Mouse (Mus musculus) MEL (cell line): Measurements from ENCODE around the gene Stradb. TPM values are rescaled to one million over a fixed set of nuclear protein-coding genes. Genes with fewer than 3 reads are reported as not detected.

Source experiments
- DNase-seq: peaks from one replicate; pipeline ENCODE4 v3.0.0; 2011; ENCODE audit warnings: low read depth, low spot score
- H3K27ac ChIP-seq: 2 replicates; pipeline ENCODE4 v1.5.1; 2012; ENCODE audit warnings: low read depth, mild to moderate bottlenecking, control low read depth, low read length, moderate library complexity; ENCODE audit not compliant: control insufficient read depth
- H3K27me3 ChIP-seq, 2 experiments: fragments of 150-350 bp in 1 of 2; sonication (generic) in 1 of 2; 2 replicates each; pipeline ENCODE4 v1.6.1; 2012; ENCODE audit warnings: low read length in 2 of 2, mild to moderate bottlenecking in 2 of 2, improper control_type of control experiment in 1 of 2, moderate library complexity in 1 of 2; ENCODE audit not compliant: insufficient read depth in 2 of 2, control insufficient read depth in 1 of 2
- H3K36me3 ChIP-seq, 2 experiments: 2 replicates each; pipeline ENCODE4 v1.6.1; 2012 to 2014; ENCODE audit warnings: low read length in 2 of 2, improper control_type of control experiment in 1 of 2, inconsistent platforms in 1 of 2, mild to moderate bottlenecking in 1 of 2; ENCODE audit not compliant: insufficient read depth in 2 of 2, control insufficient read depth in 1 of 2
- H3K4me1 ChIP-seq, 2 experiments: fragments of 150-350 bp in 1 of 2; sonication (generic) in 1 of 2; 2 replicates each; pipeline ENCODE4 v1.6.1; 2012; ENCODE audit warnings: low read length in 2 of 2, improper control_type of control experiment in 1 of 2, mild to moderate bottlenecking in 1 of 2; ENCODE audit not compliant: insufficient read depth in 2 of 2, control insufficient read depth in 1 of 2
- H3K4me3 ChIP-seq, 2 experiments: fragments of 150-350 bp in 1 of 2; sonication (generic) in 1 of 2; 2 replicates each; pipeline ENCODE4 v1.5.1; 2012; ENCODE audit warnings: low read depth in 2 of 2, low read length in 2 of 2, mild to moderate bottlenecking in 2 of 2, moderate library complexity in 2 of 2, control low read depth in 1 of 2, improper control_type of control experiment in 1 of 2; ENCODE audit not compliant: control insufficient read depth in 1 of 2, insufficient read depth in 1 of 2
- H3K79me2 ChIP-seq: 2 replicates; pipeline ENCODE4 v1.6.1; 2012; ENCODE audit warnings: mild to moderate bottlenecking, low read length, moderate library complexity; ENCODE audit not compliant: control insufficient read depth, poor library complexity, insufficient read depth
- H3K9ac ChIP-seq: 2 replicates; pipeline ENCODE4 v1.6.1; 2012; ENCODE audit warnings: low read depth, mild to moderate bottlenecking, control low read depth, low read length, moderate library complexity; ENCODE audit not compliant: control insufficient read depth, poor library complexity, severe bottlenecking
- H3K9me3 ChIP-seq: fragments of 150-350 bp; sonication (generic); replicated peaks from 2 replicates; pipeline ENCODE4 v1.6.1; 2012; ENCODE audit warnings: mild to moderate bottlenecking, low read length, improper control_type of control experiment, moderate library complexity; ENCODE audit not compliant: insufficient read depth
- CHD2 ChIP-seq: IDR thresholded peaks from 2 replicates; pipeline ENCODE4 v1.6.1; 2011; ENCODE audit warnings: low read length, improper control_type of control experiment
- CTCF ChIP-seq, 3 experiments: IDR thresholded peaks in 2 of 3; conservative IDR thresholded peaks in 1 of 3; 2 replicates each; pipeline ENCODE4 v1.5.1; 2011 to 2012; ENCODE audit warnings: low read length in 3 of 3, low read depth in 2 of 3, mild to moderate bottlenecking in 2 of 3, improper control_type of control experiment in 1 of 3, inconsistent platforms in 1 of 3, mixed read lengths in 1 of 3, moderate library complexity in 1 of 3; ENCODE audit not compliant: control insufficient read depth in 1 of 3, insufficient read depth in 1 of 3, poor library complexity in 1 of 3, severe bottlenecking in 1 of 3
- EP300 ChIP-seq, 2 experiments: IDR thresholded peaks; 2 replicates each; pipeline ENCODE4 v1.6.1; 2011; ENCODE audit warnings: improper control_type of control experiment in 2 of 2, low read length in 2 of 2, low read depth in 1 of 2, mild to moderate bottlenecking in 1 of 2
- GATA1 ChIP-seq: IDR thresholded peaks from 2 replicates; pipeline ENCODE4 v1.6.1; 2011; ENCODE audit warnings: low read depth, low read length, improper control_type of control experiment
- KAT2A ChIP-seq: conservative IDR thresholded peaks from 2 replicates; pipeline ENCODE4 v1.6.1; 2012; ENCODE audit warnings: low read depth, low read length, improper control_type of control experiment, inconsistent platforms
- MEF2A ChIP-seq: IDR thresholded peaks from 2 replicates; pipeline ENCODE4 v1.6.1; 2014; ENCODE audit warnings: low read depth, mild to moderate bottlenecking, inconsistent platforms, low read length, improper control_type of control experiment; ENCODE audit not compliant: poor library complexity, insufficient replicate concordance, severe bottlenecking; ENCODE audit errors: extremely low read depth
- POLR2A ChIP-seq, 2 experiments: IDR thresholded peaks; 2 replicates each; pipeline ENCODE4 v1.6.1; 2011 to 2012; ENCODE audit warnings: low read length in 2 of 2, mild to moderate bottlenecking in 2 of 2, control low read depth in 1 of 2, improper control_type of control experiment in 1 of 2, low read depth in 1 of 2, moderate library complexity in 1 of 2; ENCODE audit not compliant: control insufficient read depth in 1 of 2, insufficient read depth in 1 of 2, poor library complexity in 1 of 2
- POLR2AphosphoS2 ChIP-seq: IDR thresholded peaks from 2 replicates; pipeline ENCODE4 v1.6.1; 2011; ENCODE audit warnings: low read length, improper control_type of control experiment
- POLR2AphosphoS5 ChIP-seq: IDR thresholded peaks from 2 replicates; pipeline ENCODE4 v1.6.1; 2012; ENCODE audit warnings: low read depth, borderline replicate concordance, mild to moderate bottlenecking, inconsistent platforms, low read length, moderate library complexity, mixed read lengths
- TCF12 ChIP-seq: IDR thresholded peaks from 2 replicates; pipeline ENCODE4 v1.6.1; 2014; ENCODE audit warnings: low read depth, mild to moderate bottlenecking, inconsistent platforms, low read length, improper control_type of control experiment, moderate library complexity
- UBTF ChIP-seq: IDR thresholded peaks from 2 replicates; pipeline ENCODE4 v1.6.1; 2012; ENCODE audit warnings: low read depth, mild to moderate bottlenecking, inconsistent platforms, low read length, improper control_type of control experiment, moderate library complexity, borderline replicate concordance; ENCODE audit not compliant: insufficient read depth
- USF1 ChIP-seq: IDR thresholded peaks from 2 replicates; pipeline ENCODE4 v1.6.1; 2014; ENCODE audit warnings: low read depth, mild to moderate bottlenecking, inconsistent platforms, low read length, improper control_type of control experiment, moderate library complexity
- USF2 ChIP-seq, 2 experiments: IDR thresholded peaks; 2 replicates each; pipeline ENCODE4 v1.6.1; 2011 to 2012; ENCODE audit warnings: improper control_type of control experiment in 2 of 2, low read length in 2 of 2, borderline replicate concordance in 1 of 2, inconsistent platforms in 1 of 2, low read depth in 1 of 2, mild to moderate bottlenecking in 1 of 2; ENCODE audit not compliant: insufficient read depth in 1 of 2
- ZKSCAN1 ChIP-seq: IDR thresholded peaks from 2 replicates; pipeline ENCODE4 v1.6.1; 2012; ENCODE audit warnings: low read depth, mild to moderate bottlenecking, inconsistent platforms, low read length, improper control_type of control experiment, moderate library complexity
- ZNF384 ChIP-seq: IDR thresholded peaks from 2 replicates; pipeline ENCODE4 v1.6.1; 2012; ENCODE audit warnings: low read depth, mild to moderate bottlenecking, inconsistent platforms, low read length, improper control_type of control experiment
- polyA plus RNA-seq, 2 experiments: library from polyadenylated mRNA; stranded (reverse) in 1 of 2; unstranded in 1 of 2; fragments of >175 nt in 1 of 2; fragments of >200 nt in 1 of 2; gene quantifications; 2 replicates each; pipeline versions ENCODE4 v1.2.1 to v1.2.4; 2012; ENCODE audit warnings: low replicate concordance in 2 of 2, low read depth in 1 of 2; ENCODE audit not compliant: insufficient read length in 2 of 2, insufficient read depth in 1 of 2, missing spikeins in 1 of 2
- total RNA-seq: library from RNA; depleted of rRNA; stranded (reverse); fragments of 300-350 nt; gene quantifications from 2 replicates; pipeline ENCODE4 v1.2.3, GENCODE M21; 2012; rRNA removed

Gene Stradb
- total and polyA plus RNA-seq, 3 experiments: 4.2 to 11.1 TPM; not detected in 1

DNA sequence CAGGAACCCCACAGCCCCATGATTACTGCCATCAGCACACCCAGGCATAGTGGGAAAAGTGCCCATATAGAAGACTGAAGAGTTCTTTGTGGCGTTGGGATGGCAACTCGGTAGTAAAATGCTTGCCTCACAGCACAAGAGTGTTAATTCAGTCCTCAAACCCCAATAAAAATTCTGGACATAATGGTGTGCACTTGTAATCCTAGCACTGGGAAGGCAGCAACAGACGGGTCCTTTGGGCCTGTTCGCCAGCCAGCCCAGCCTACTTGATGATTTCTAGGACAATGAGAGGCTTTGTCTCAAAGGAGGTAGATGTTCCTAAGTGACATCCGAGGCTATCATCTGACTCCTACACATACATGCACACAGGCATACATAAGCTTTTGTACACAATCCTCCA is 64.4 kb downstream of the Stradb start:
- Histone ChIP-seq H3K79me2 (no peaks in the 10 kb centered on the region), H3K9ac (no peak overlapping the region), H3K27me3 (peaks cover 5 to 7% of the 10 kb centered on the region in 2 experiments; a peak in 3 of 4 replicates), H3K27ac (no peak overlapping the region), H3K4me1 (no peaks in the 10 kb centered on the region), H3K4me3 (no peak overlapping the region), H3K36me3 (no peaks in the 10 kb centered on the region), H3K9me3 (no peaks in the 10 kb centered on the region)
- DNase-seq: no peak
- no peak for TF ChIP-seq MEF2A
- TF ChIP-seq GATA1: no peak
- TF ChIP-seq USF2 (IDR thresholded peaks at IDR 0.05; ENCODE audit: borderline replicate concordance in 1 of 2, insufficient read depth in 1 of 2, low read depth in 1 of 2, low read length in 2 of 2): no peak
- TF ChIP-seq TCF12: no peak
- TF ChIP-seq KAT2A: no peak
- no peak for TF ChIP-seq ZKSCAN1
- no peak for TF ChIP-seq POLR2A (IDR thresholded peaks at IDR 0.05; ENCODE audit: control insufficient read depth in 1 of 2, insufficient read depth in 1 of 2, low read depth in 1 of 2, low read length in 2 of 2, poor library complexity in 1 of 2)
- TF ChIP-seq CTCF (IDR thresholded peaks at IDR 0.05 in 2 of 3, conservative IDR thresholded peaks at IDR 0.05 in 1 of 3; ENCODE audit: control insufficient read depth in 1 of 3, insufficient read depth in 1 of 3, low read depth in 2 of 3, low read length in 3 of 3, poor library complexity in 1 of 3, severe bottlenecking in 1 of 3): no peak
- TF ChIP-seq POLR2AphosphoS5: no peak
- no peak for TF ChIP-seq USF1
- TF ChIP-seq ZNF384: no peak
- TF ChIP-seq EP300 (IDR thresholded peaks at IDR 0.05; ENCODE audit: low read depth in 1 of 2, low read length in 2 of 2): no peak
- TF ChIP-seq CHD2: no peak
- TF ChIP-seq POLR2AphosphoS2: no peak
- no peak for TF ChIP-seq UBTF

Other genes starting within 250 kb of the Stradb start
- 15.1 and 15.2 TPM in 2 replicates for gene Casp8, start 178.1 kb upstream of the Stradb start, total RNA-seq
- 10 to 100 TPM in 1 of 2 experiments, not detected in 1; 17.5 TPM for gene Casp8, start 178.1 kb upstream of the Stradb start, polyA plus RNA-seq
- 10.2 and 11.4 TPM in 2 replicates for gene Trak2, start 92 bp upstream of the Stradb start, total RNA-seq
- 100 to 1,000 TPM in 1 of 2 experiments, 10 to 100 TPM in 1; 15.5 to 107 TPM for gene Trak2, start 92 bp upstream of the Stradb start, polyA plus RNA-seq
- not detected in 2 replicates for gene C2cd6, start 121.4 kb downstream of the Stradb start, total RNA-seq
- not detected for gene C2cd6, start 121.4 kb downstream of the Stradb start, polyA plus RNA-seq
- gene Tmem237, start 146.9 kb downstream of the Stradb start, total RNA-seq: 13.0 and 13.2 TPM in 2 replicates
- gene Tmem237, start 146.9 kb downstream of the Stradb start, polyA plus RNA-seq: 10 to 100 TPM in 1 of 2 experiments, not detected in 1; 20.1 TPM
- gene Mpp4, start 189.9 kb downstream of the Stradb start, total RNA-seq: 0.23 and 0.29 TPM in 2 replicates
- under 1 TPM in 1 of 2 experiments, not detected in 1; 0.19 TPM for gene Mpp4, start 189.9 kb downstream of the Stradb start, polyA plus RNA-seq